Mouse (Mus musculus): ENCODE measurements around the gene Iqschfp.

GRCm38 (mm10) chr3:68544811-68545210 lies 652.8 kb downstream of the Iqschfp start:
- TF ChIP-seq CTCF (IDR thresholded peaks at IDR 0.05; ENCODE audit: borderline replicate concordance, insufficient read depth, low read depth, low read length) (no peak), POLR2A (IDR thresholded peaks at IDR 0.05; ENCODE audit: borderline replicate concordance, insufficient read depth, low read length) (no peak)
